Mouse (Mus musculus) midbrain, embryonic 10.5 days (tissue): ENCODE measurements around the gene Trim65. TPM values are rescaled to one million over a fixed set of nuclear protein-coding genes. Genes with fewer than 3 reads are reported as not detected.

ENCODE experiments used
- DNase-seq: peaks from one replicate; pipeline ENCODE4 v3.0.0-alpha.2; 2017; ENCODE audit warnings: low spot score
- H3K27ac ChIP-seq: fragments of 300-500 bp; sonication (generic); replicated peaks from 2 replicates; pipeline ENCODE4 v1.5.1; 2016; ENCODE audit warnings: mild to moderate bottlenecking
- H3K27me3 ChIP-seq: fragments of 300-500 bp; sonication (generic); 2 replicates; pipeline ENCODE4 v1.6.1; 2016; ENCODE audit warnings: low read depth, mild to moderate bottlenecking; ENCODE audit not compliant: poor library complexity, severe bottlenecking
- H3K36me3 ChIP-seq: fragments of 300-500 bp; sonication (generic); 2 replicates; pipeline ENCODE4 v1.6.1; 2016; ENCODE audit warnings: mild to moderate bottlenecking, moderate library complexity
- H3K4me1 ChIP-seq: fragments of 300-500 bp; sonication (generic); 2 replicates; pipeline ENCODE4 v1.6.1; 2016
- H3K4me3 ChIP-seq: fragments of 300-500 bp; sonication (generic); 2 replicates; pipeline ENCODE4 v1.5.1; 2016; ENCODE audit warnings: mild to moderate bottlenecking, moderate library complexity
- H3K9me3 ChIP-seq: fragments of 300-500 bp; sonication (generic); replicated peaks from 2 replicates; pipeline ENCODE4 v1.6.1; 2016; ENCODE audit warnings: mild to moderate bottlenecking
- WGBS: fragments of 180-500 bp; shearing (Covaris S2); methylation state at CpG from one replicate; pipeline ENCODE4 v1.1.7; 2016; 5-methylcytosine and 5-hydroxymethylcytosine counted together
- polyA plus RNA-seq: library from polyadenylated mRNA; unstranded; fragments of >200 nt; fragmentation: Nextera tagmentation; extraction: Ambion mirVana; gene quantifications from 2 replicates; pipeline ENCODE4 v1.2.1, GENCODE M21; 2016

Trim65 gene
- polyA plus RNA-seq, 1 experiment from 2014 or later, result 1.4 TPM

DNA sequence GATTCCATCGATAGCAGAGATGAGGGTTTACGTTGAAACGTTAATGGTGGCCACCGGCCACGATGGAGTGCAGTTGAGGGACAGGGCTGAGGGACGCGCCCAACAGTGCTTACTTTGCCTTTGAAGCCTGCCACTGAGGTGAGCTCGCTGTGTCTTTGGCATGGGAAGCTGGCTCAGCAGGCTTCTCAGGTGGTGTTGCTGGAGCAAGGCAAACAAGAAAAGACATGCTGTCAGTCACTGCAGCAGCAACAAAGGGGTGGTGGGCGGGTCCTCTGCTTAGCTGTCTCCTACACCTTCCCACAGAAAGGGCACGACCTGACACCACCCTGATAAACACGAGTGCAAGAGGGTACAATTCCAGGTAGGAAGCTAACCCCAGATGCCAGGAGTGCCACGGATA is 30.4 kb upstream of the Trim65 start:
- 74% methylated on average over 12 of the region's 12 CpGs for WGBS
- no peak overlapping the region for H3K27ac ChIP-seq

DNA sequence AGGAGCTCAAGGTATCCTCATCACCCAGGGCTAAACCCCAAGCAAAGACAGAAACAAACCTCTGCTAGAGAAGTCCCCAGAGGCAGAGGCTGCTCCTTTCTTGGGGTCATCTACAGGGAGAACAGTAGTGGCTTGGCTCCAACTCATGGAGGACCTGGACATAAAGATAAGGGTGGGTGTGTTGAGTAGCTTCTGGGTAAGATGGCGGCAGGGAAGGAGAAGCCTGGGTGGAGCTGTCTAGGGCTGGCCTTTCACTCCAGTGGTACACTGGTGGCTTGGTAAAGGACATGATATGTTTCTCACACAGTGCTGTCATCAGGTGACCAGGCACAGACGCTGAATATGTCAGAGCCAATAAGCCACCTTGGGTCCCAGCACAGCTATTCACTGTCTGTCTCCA is 20.0 kb upstream of the Trim65 start:
- no peak for DNase-seq
- WGBS, result 82% methylated on average over 2 of the region's 2 CpGs
- no peak overlapping the region for H3K4me3 ChIP-seq
- no peaks in the 10 kb centered on the region for H3K27me3 ChIP-seq
- H3K36me3 ChIP-seq, result peaks cover 100% of the 10 kb centered on the region
- H3K9me3 ChIP-seq, result no peaks in the 10 kb centered on the region
- H3K4me1 ChIP-seq, result peaks cover 7% of the 10 kb centered on the region; the same call in 1 of the 2 replicates
- H3K27ac ChIP-seq, result no peak overlapping the region; the same call in 1 of the 2 replicates

More for the DNA sequence above, 30.4 kb upstream of the Trim65 start:
- no peaks in the 10 kb centered on the region for H3K27me3 ChIP-seq
- no peak for DNase-seq
- H3K4me1 ChIP-seq, result peaks cover 19% of the 10 kb centered on the region
- H3K9me3 ChIP-seq, result no peaks in the 10 kb centered on the region
- no peak overlapping the region for H3K4me3 ChIP-seq
- peaks cover 91% of the 10 kb centered on the region for H3K36me3 ChIP-seq

GRCm38 (mm10) chr11:116149341-116149740 is 18.4 kb upstream of the Trim65 start:
- peaks cover 7% of the 10 kb centered on the region; the same call in 1 of the 2 replicates for H3K4me1 ChIP-seq
- no peak overlapping the region for H3K4me3 ChIP-seq
- no peaks in the 10 kb centered on the region for H3K27me3 ChIP-seq
- peaks cover 100% of the 10 kb centered on the region for H3K36me3 ChIP-seq
- 78% methylated on average over 6 of the region's 6 CpGs for WGBS
- no peak overlapping the region; the same call in 1 of the 2 replicates for H3K27ac ChIP-seq
- DNase-seq, result no peak
- H3K9me3 ChIP-seq, result no peaks in the 10 kb centered on the region

- WGBS, result 68% methylated on average over 20 of the region's 20 CpGs
- H3K4me3 ChIP-seq, result no peak overlapping the region
- H3K9me3 ChIP-seq, result no peaks in the 10 kb centered on the region
- H3K27ac ChIP-seq, result peak overlapping the region; percentile 13; the same call in 1 of the 2 replicates
- peaks cover 100% of the 10 kb centered on the region for H3K36me3 ChIP-seq
- peaks cover 7% of the 10 kb centered on the region; the same call in 1 of the 2 replicates for H3K4me1 ChIP-seq
- H3K27me3 ChIP-seq, result no peaks in the 10 kb centered on the region
- DNase-seq, result no peak
Measured at GRCm38 (mm10) chr11:116148761-116149221, 17.9 kb upstream of the Trim65 start.

DNA sequence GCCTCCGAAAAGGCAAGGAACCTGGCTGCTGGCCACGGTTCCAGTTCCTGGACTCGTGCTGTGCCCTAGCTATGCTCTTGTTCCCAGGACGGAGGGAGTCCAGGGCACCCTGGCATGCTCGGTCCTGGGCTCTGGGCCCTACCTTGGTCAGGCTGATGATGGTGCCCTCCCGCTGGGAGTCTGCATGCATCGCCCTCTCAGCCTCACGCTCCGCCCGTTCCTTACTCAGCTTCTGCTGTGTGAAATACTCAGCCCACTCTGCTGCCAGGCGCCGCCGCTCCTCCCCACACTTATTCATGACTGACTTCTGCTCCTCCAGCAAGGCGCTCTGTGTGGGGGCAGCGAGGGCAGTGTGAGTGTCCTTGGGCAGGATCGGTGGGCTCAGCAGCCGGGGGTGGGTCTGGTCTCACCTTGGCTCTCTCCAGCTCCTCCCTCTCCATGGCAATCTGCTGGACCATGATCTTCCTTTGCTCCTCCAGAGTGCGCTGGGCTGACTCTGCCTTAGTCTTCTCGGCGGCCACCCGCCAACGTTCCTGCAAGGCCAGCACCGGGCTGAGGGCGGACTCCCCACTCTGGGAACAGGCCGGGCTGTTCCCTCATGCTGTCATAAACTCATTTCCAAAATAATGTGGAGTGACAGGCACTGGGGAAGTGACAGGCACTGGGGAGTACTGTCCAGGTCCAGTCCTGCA is 15.5 kb upstream of the Trim65 start:
- WGBS, result 77% methylated on average over 25 of the region's 25 CpGs
- no peak overlapping the region for H3K27ac ChIP-seq
- DNase-seq, result no peak
- no peak overlapping the region for H3K4me3 ChIP-seq
- H3K4me1 ChIP-seq, result peaks cover 7% of the 10 kb centered on the region; the same call in 1 of the 2 replicates
- peaks cover 100% of the 10 kb centered on the region for H3K36me3 ChIP-seq
- H3K9me3 ChIP-seq, result no peaks in the 10 kb centered on the region
- no peaks in the 10 kb centered on the region for H3K27me3 ChIP-seq

- H3K4me1 ChIP-seq, result peaks cover 7% of the 10 kb centered on the region; the same call in 1 of the 2 replicates
- WGBS, result 56% methylated on average over 18 of the region's 18 CpGs
- H3K27ac ChIP-seq, result no peak overlapping the region; the same call in 1 of the 2 replicates
- peaks cover 94% of the 10 kb centered on the region for H3K36me3 ChIP-seq
- H3K9me3 ChIP-seq, result no peaks in the 10 kb centered on the region
- DNase-seq, result no peak
- no peak overlapping the region for H3K4me3 ChIP-seq
- H3K27me3 ChIP-seq, result no peaks in the 10 kb centered on the region
Measured at GRCm38 (mm10) chr11:116145481-116146293, 14.8 kb upstream of the Trim65 start.

GRCm38 (mm10) chr11:116143468-116143867 is 12.5 kb upstream of the Trim65 start:
- H3K36me3 ChIP-seq, result peaks cover 72% of the 10 kb centered on the region
- peaks cover 10% of the 10 kb centered on the region; the same call in 1 of the 2 replicates for H3K4me1 ChIP-seq
- no peak overlapping the region for H3K27ac ChIP-seq
- 96% methylated on average over 3 of the region's 3 CpGs for WGBS
- no peak overlapping the region for H3K4me3 ChIP-seq
- H3K27me3 ChIP-seq, result no peaks in the 10 kb centered on the region
- no peaks in the 10 kb centered on the region for H3K9me3 ChIP-seq
- no peak for DNase-seq

- WGBS, result 75% methylated on average over 10 of the region's 10 CpGs
- Histone ChIP-seq H3K27me3 (no peaks in the 10 kb centered on the region), H3K9me3 (no peaks in the 10 kb centered on the region), H3K4me1 (peaks cover 16% of the 10 kb centered on the region), H3K27ac (peak overlapping the region; percentile 42; the same call in 1 of the 2 replicates), H3K4me3 (no peak overlapping the region), H3K36me3 (peaks cover 61% of the 10 kb centered on the region)
- DNase-seq, result no peak
Measured at GRCm38 (mm10) chr11:116142211-116142991, 11.5 kb upstream of the Trim65 start.

DNA sequence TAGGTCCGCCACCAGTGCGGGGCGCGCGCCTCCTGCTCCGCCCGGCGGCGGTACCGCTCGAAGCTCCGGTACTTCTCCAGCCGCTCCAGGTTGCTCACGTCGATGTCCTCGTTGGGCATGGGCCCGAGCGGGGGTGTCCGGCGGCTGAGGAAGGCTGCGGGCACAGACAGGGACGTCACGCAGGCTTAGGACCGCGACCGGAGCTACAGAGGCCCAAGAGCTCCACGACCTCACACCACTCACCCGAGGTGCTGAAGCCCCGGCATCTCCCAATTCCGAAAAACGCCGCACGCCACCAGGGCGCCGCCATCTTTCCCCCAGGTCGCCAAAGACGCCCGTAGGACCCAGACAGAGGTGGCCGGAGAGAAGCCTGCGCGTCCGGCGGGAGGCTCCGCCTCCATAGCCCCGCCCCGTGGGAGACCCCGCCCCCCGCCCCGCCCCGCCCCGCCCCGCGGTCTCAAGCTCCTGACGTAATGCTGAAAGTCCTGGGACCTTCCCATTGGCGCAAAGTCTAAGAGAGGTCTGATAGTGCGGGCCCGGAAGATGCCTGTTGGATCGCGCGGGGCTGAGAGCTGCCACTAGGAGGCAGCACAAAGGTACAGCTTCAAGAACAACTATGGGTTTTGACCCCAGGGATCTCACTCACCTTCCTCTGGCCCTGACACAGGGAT is 7.7 kb upstream of the Trim65 start, which contains the start of gene Mrpl38:
Gene Mrpl38, minus strand, starts transcription at position 401 of the 671 bp plus-strand sequence.
- H3K27ac ChIP-seq, result peak within 1 kb of the TSS; percentile 88
- peak; percentile 97 for DNase-seq
- under 1% methylated on average over 60 of the region's 60 CpGs for WGBS
- H3K36me3 ChIP-seq, result peaks cover 58% of the 10 kb centered on the region
- H3K9me3 ChIP-seq, result no peaks in the 10 kb centered on the region
- peak within 1 kb of the TSS; percentile 89 for H3K4me3 ChIP-seq
- H3K4me1 ChIP-seq, result peaks cover 26% of the 10 kb centered on the region
- no peaks in the 10 kb centered on the region for H3K27me3 ChIP-seq

DNA sequence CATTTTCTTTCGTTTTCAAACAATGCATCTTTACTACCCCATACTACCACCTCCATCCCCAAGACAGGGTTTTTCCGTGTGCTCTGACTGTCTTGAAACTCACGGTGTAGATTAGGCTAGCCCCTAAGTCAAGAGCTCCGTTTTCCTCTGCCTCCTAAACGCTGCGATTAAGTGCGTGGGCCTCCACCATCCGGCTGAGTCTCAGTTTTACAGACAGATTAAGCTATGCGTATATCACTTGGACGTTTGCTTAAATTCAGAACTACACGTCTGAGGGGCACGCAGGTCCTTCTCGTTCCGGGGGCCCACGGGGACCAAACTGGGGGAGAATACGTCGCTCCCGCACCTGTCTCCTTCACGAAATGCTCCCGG is 7.2 kb upstream of the Trim65 start:
- Histone ChIP-seq H3K27me3 (no peaks in the 10 kb centered on the region), H3K36me3 (peaks cover 58% of the 10 kb centered on the region), H3K4me3 (peak overlapping the region; percentile 89), H3K4me1 (peaks cover 26% of the 10 kb centered on the region), H3K9me3 (no peaks in the 10 kb centered on the region), H3K27ac (peak overlapping the region; percentile 88)
- 2% methylated on average over 20 of the region's 20 CpGs for WGBS
- DNase-seq, result no peak

- Histone ChIP-seq H3K4me1 (peaks cover 48% of the 10 kb centered on the region), H3K27me3 (peaks cover 16% of the 10 kb centered on the region), H3K36me3 (peaks cover 59% of the 10 kb centered on the region), H3K27ac (no peak overlapping the region), H3K9me3 (no peaks in the 10 kb centered on the region), H3K4me3 (no peak overlapping the region)
- DNase-seq, result no peak
- WGBS, result 90% methylated on average over 10 of the region's 10 CpGs
Measured at GRCm38 (mm10) chr11:116134171-116134570, 3.2 kb upstream of the Trim65 start.

DNA sequence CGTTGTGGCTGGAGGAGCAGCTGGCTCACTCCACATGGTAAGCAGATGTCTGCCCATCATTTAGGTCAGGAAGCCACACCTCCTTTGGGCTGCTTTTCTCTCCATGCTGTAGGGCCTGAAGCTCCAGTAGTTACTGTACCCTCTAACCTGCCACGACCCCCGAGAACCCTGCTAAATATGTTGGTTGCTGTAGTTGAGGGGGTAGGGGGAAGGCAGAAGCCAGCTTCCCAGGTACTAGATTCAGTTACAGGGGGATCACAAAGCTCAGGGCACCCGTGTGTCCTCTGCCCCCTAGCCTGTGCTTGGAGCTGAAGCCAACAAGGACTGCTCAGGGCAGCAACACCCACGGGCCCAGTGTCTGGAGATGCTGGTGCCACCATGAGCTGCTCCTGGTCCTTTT is 2.6 kb upstream of the Trim65 start:
- H3K4me1 ChIP-seq, result peaks cover 47% of the 10 kb centered on the region
- peaks cover 23% of the 10 kb centered on the region for H3K27me3 ChIP-seq
- no peak overlapping the region for H3K4me3 ChIP-seq
- H3K36me3 ChIP-seq, result peaks cover 59% of the 10 kb centered on the region
- no peaks in the 10 kb centered on the region for H3K9me3 ChIP-seq
- H3K27ac ChIP-seq, result no peak overlapping the region
- no peak for DNase-seq
- WGBS, result 87% methylated on average over 5 of the region's 5 CpGs
